ENCODE assay signal across 41 mouse cellular contexts in the genomic region with DNA sequence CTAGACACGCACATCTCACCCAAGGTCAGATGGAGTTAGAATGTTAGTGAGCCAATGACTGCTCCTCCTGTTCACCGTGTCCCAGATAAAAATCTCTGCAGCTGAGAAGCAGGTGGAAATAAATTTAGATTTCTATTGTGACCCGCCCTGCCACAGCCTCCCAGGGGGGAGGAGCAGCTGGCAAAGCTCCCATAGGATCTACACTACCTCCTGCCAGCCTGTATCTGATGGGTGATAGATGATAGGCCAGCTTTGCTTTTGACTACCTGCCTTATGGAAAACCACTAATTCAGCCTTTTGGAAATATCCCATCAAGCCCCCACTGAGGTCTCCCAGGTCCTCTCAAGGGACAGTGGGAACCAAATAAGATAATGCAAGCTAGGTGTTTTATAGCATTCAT. TPM values are rescaled to one million over a fixed set of nuclear protein-coding genes. Genes with fewer than 3 reads are reported as not detected.
"Had no signal": no experiment of that assay in that cellular context is flagged by ENCODE, and none has a peak within 500 bp of the region (broad histone marks: within the 10 kb centered on the region; RNA-seq: fewer than 3 reads in every experiment).

No protein-coding gene starts in this region.

- H3K36me3 ChIP-seq: heart, embryonic 13.5 days; heart, embryonic 15.5 days; hindbrain, embryonic 13.5 days; hindbrain, embryonic 15.5 days; kidney, embryonic 15.5 days; limb, embryonic 13.5 days; limb, embryonic 15.5 days had no signal

- H3K27ac ChIP-seq: heart, adult 2 months; heart, embryonic 13.5 days; heart, embryonic 15.5 days; hindbrain, embryonic 13.5 days; hindbrain, embryonic 15.5 days; hindbrain, postnatal 0 days; kidney, embryonic 15.5 days; kidney, postnatal 0 days; limb, embryonic 13.5 days had no signal

- H3K9ac ChIP-seq: heart, embryonic 13.5 days; heart, embryonic 15.5 days; hindbrain, embryonic 13.5 days; hindbrain, embryonic 15.5 days; kidney, embryonic 15.5 days; limb, embryonic 13.5 days; limb, embryonic 15.5 days had no signal

- ATAC-seq: hindbrain, postnatal 0 days; intestine, embryonic 16.5 days had no signal

- DNase-seq: gastrocnemius, postnatal 14 days; gastrocnemius, postnatal 36 days; heart, adult 11 months; heart, adult 2 months; heart, postnatal 14 days; heart, postnatal 36 days; kidney, adult 11 months; kidney, adult 2 months; kidney, adult 9 months; kidney, postnatal 14 days; kidney, postnatal 36 days; layer of hippocampus, adult 9-11 months; layer of hippocampus, postnatal 36 days; left cerebral cortex, postnatal 4 days had no signal

- H3K4me2 ChIP-seq: heart, embryonic 11.5 days; heart, embryonic 13.5 days; heart, embryonic 15.5 days; hindbrain, embryonic 13.5 days; hindbrain, embryonic 15.5 days; kidney, embryonic 15.5 days; limb, embryonic 13.5 days; limb, embryonic 15.5 days had no signal

- H3K9me3 ChIP-seq: heart, embryonic 13.5 days; heart, embryonic 15.5 days; hindbrain, embryonic 13.5 days; hindbrain, embryonic 15.5 days; kidney, embryonic 15.5 days; limb, embryonic 13.5 days; limb, embryonic 15.5 days had no signal

- H3K4me3 ChIP-seq: heart, adult 2 months; heart, embryonic 13.5 days; heart, embryonic 15.5 days; hindbrain, embryonic 13.5 days; hindbrain, embryonic 15.5 days; kidney, embryonic 15.5 days; limb, embryonic 13.5 days; limb, embryonic 15.5 days had no signal

RNA-seq across cellular contexts. Expression of a gene that starts 5.1 kb away (rescaled TPM):
- total RNA-seq: gastrocnemius, adult 18-20 months; gastrocnemius, adult 8-10 months; gastrocnemius, postnatal 14 days; gastrocnemius, postnatal 36 days; heart, adult 2 months; heart, postnatal 36 days; hematopoietic stem cell, adult 5-6 weeks had no signal

RNA-seq across cellular contexts. Expression of a gene that starts 13.8 kb away (rescaled TPM):
- total RNA-seq: gastrocnemius, adult 18-20 months; gastrocnemius, adult 8-10 months; gastrocnemius, postnatal 14 days; gastrocnemius, postnatal 36 days; heart, postnatal 14 days; heart, postnatal 36 days; hematopoietic stem cell, adult 5-6 weeks had no signal
- polyA plus RNA-seq: gonadal fat pad, adult 2 months; heart, adult 2 months; heart, embryonic 11.5 days; heart, embryonic 13.5 days; heart, postnatal 0 days; hindbrain, embryonic 11.5 days; intestine, embryonic 14.5 days; kidney, adult 2 months; kidney, postnatal 0 days; large intestine, adult 2 months; limb, embryonic 11.5 days had no signal

RNA-seq across cellular contexts. Expression of a gene that starts 37.0 kb away (rescaled TPM):
- total RNA-seq: gastrocnemius, adult 18-20 months; gastrocnemius, adult 8-10 months; gastrocnemius, postnatal 14 days; gastrocnemius, postnatal 36 days; heart, adult 2 months; heart, postnatal 14 days; heart, postnatal 36 days; hematopoietic stem cell, adult 5-6 weeks; layer of hippocampus, adult 18-20 months; layer of hippocampus, adult 8-10 months; layer of hippocampus, postnatal 14 days; layer of hippocampus, postnatal 36 days; left cerebral cortex, adult 18-20 months; left cerebral cortex, adult 8-10 months; left cerebral cortex, postnatal 10 days; left cerebral cortex, postnatal 25 days; left cerebral cortex, postnatal 4 days had no signal
- polyA plus RNA-seq: gonadal fat pad, adult 2 months; heart, adult 2 months; heart, embryonic 11.5 days; heart, embryonic 13.5 days; heart, embryonic 15.5 days; heart, postnatal 0 days; hindbrain, embryonic 11.5 days; hindbrain, embryonic 13.5 days; hindbrain, embryonic 15.5 days; hindbrain, postnatal 0 days; intestine, embryonic 14.5 days; intestine, embryonic 16.5 days; kidney, adult 2 months; kidney, embryonic 15.5 days; kidney, postnatal 0 days; limb, embryonic 11.5 days; limb, embryonic 13.5 days had no signal

RNA-seq across cellular contexts. Expression of a gene that starts 37.8 kb away (rescaled TPM):
- total RNA-seq: gastrocnemius, adult 18-20 months; gastrocnemius, adult 8-10 months; gastrocnemius, postnatal 14 days; gastrocnemius, postnatal 36 days; heart, adult 2 months; heart, postnatal 14 days; heart, postnatal 36 days; hematopoietic stem cell, adult 5-6 weeks; left cerebral cortex, postnatal 4 days had no signal
- polyA plus RNA-seq: gonadal fat pad, adult 2 months; heart, adult 2 months; heart, embryonic 11.5 days; heart, embryonic 13.5 days; heart, embryonic 15.5 days; heart, postnatal 0 days; hindbrain, embryonic 11.5 days; hindbrain, embryonic 13.5 days; intestine, embryonic 14.5 days; intestine, embryonic 16.5 days; kidney, adult 2 months; kidney, embryonic 15.5 days; kidney, postnatal 0 days; large intestine, adult 2 months; limb, embryonic 11.5 days had no signal

RNA-seq across cellular contexts. Expression of a gene that starts 53.6 kb away (rescaled TPM):
- total RNA-seq: gastrocnemius, adult 18-20 months; gastrocnemius, adult 8-10 months; gastrocnemius, postnatal 14 days; gastrocnemius, postnatal 36 days; heart, adult 2 months; heart, postnatal 14 days; heart, postnatal 36 days; hematopoietic stem cell, adult 5-6 weeks had no signal
- polyA plus RNA-seq: gonadal fat pad, adult 2 months; heart, adult 2 months; heart, embryonic 11.5 days; heart, embryonic 13.5 days; heart, embryonic 15.5 days; heart, postnatal 0 days; intestine, embryonic 14.5 days; intestine, embryonic 16.5 days; kidney, adult 2 months; kidney, embryonic 15.5 days; kidney, postnatal 0 days; large intestine, adult 2 months; limb, embryonic 11.5 days; limb, embryonic 13.5 days had no signal
